Mouse (Mus musculus) intestine, embryonic 14.5 days (tissue): ENCODE data around the gene Gm28551. TPM values are rescaled to one million over a fixed set of nuclear protein-coding genes. Genes with fewer than 3 reads are reported as not detected.
"Not testable (repeated sequence)": the region's sequence is repeated elsewhere in the genome, so short reads cannot be mapped to it uniquely, and the experiment has no call there.

Experiments
- ATAC-seq: fragments of 200-750 bp; cut with Nextera tagmentation; replicated peaks from 2 replicates; pipeline ENCODE4 v1.8.0; 2017; ENCODE audit warnings: low read depth, moderate number of reproducible peaks, moderate TSS enrichment, moderate library complexity; ENCODE audit not compliant: low FRiP score, low TSS enrichment
- DNase-seq: peaks from one replicate; pipeline ENCODE4 v3.0.0-alpha.2; 2018; ENCODE audit warnings: low spot score
- H3K27ac ChIP-seq: fragments of 300-500 bp; sonication (generic); 2 replicates; pipeline ENCODE4 v1.5.1; 2014; ENCODE audit warnings: low read depth, mild to moderate bottlenecking, control low read depth
- H3K27me3 ChIP-seq: fragments of 300-500 bp; sonication (generic); replicated peaks from 2 replicates; pipeline ENCODE4 v1.6.1; 2014; ENCODE audit warnings: low read length, control low read depth; ENCODE audit not compliant: control insufficient read depth, insufficient read depth
- H3K36me3 ChIP-seq: fragments of 300-500 bp; sonication (generic); 2 replicates; pipeline ENCODE4 v1.6.1; 2014; ENCODE audit warnings: low read length, control low read depth; ENCODE audit not compliant: control insufficient read depth, insufficient read depth
- H3K4me1 ChIP-seq: fragments of 300-500 bp; sonication (generic); replicated peaks from 2 replicates; pipeline ENCODE4 v1.6.1; 2014; ENCODE audit warnings: low read length, control low read depth, mixed read lengths; ENCODE audit not compliant: control insufficient read depth, insufficient read depth
- H3K4me2 ChIP-seq: fragments of 300-500 bp; sonication (generic); 2 replicates; pipeline ENCODE4 v1.6.1; 2014; ENCODE audit warnings: low read length
- H3K4me3 ChIP-seq: fragments of 300-500 bp; sonication (generic); 2 replicates; pipeline ENCODE4 v1.5.1; 2014; ENCODE audit warnings: low read depth, low read length, control low read depth, mixed read lengths
- H3K9ac ChIP-seq: fragments of 300-500 bp; sonication (generic); 2 replicates; pipeline ENCODE4 v1.6.1; 2014; ENCODE audit warnings: mild to moderate bottlenecking, low read length
- H3K9me3 ChIP-seq: fragments of 300-500 bp; sonication (generic); 2 replicates; pipeline ENCODE4 v1.6.1; 2016; ENCODE audit warnings: low read length, control low read depth; ENCODE audit not compliant: control insufficient read depth
- WGBS: fragments of 180-500 bp; shearing (Covaris S2); extraction: QIAGEN DNeasy Blood & Tissue Kit; methylation state at CpG from one replicate; pipeline ENCODE4 v1.1.7; 2014; 5-methylcytosine and 5-hydroxymethylcytosine counted together
- polyA plus RNA-seq: library from polyadenylated mRNA; unstranded; fragments of >200 nt; fragmentation: Nextera tagmentation; extraction: Ambion mirVana; gene quantifications from 2 replicates; pipeline ENCODE4 v1.2.1, GENCODE M21; 2014

Gene Gm28551
- 0.71 and 1.0 TPM in 2 replicates for polyA plus RNA-seq

DNA sequence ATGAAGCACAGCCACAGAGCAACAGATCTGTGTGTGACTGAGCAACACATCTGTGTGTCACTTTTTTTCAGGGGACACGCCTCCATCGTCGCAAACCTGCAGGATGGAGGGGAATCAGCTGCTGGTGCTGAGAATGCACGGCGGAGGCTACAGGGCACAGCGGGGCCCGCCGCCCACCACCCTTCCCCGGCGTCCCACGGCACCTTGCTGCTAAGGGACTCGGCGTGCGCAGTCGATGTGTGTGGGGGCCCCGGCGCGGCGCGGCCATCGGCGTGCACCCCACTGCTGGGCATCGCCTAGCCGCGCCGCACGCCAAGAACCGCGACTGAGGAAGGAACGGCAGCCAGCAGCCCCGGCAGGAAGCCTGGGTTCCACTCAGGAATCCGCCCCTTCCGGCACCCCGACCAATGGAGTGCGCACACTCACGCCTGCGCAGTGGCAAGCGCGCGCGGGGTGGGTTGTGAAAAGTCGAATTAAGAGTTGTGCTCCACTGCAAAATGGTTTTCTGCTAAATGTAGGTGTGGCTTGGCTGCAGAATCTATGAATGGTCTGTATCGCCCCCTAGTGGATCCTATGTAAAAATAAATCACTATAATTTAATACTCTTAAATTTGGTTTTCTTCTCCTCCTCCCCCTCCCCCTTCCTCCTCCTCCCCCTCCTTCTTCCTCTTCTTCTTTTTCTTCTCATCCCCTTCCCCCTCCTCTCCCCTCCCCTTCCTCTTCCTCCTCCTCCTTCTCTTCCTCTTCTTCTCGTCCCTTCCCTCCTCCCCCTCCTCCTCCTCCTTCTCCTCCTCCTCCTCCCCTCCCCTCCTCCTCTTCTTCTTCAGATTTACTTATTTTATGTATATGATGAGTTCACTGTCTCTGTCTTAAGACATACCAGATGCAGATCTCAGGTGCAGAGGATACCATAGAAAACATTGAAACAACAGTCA lies at the start of gene Gm28551, which contains the start of the genes Asdurf and Asnsd1:
Gm28551 (minus strand) TSS at position 341 of the 935 bp plus-strand sequence.
Asdurf (minus strand) TSS at position 293 of the 935 bp plus-strand sequence.
Asnsd1 (minus strand) TSS at position 426 of the 935 bp plus-strand sequence.
- Histone ChIP-seq H3K4me3 (peak within 1 kb of the TSS; percentile 86), H3K9me3 (no peaks in the 10 kb centered on the region), H3K27ac (peak within 1 kb of the TSS; percentile 77), H3K4me2 (peak within 1 kb of the TSS; percentile 53), H3K9ac (peak within 1 kb of the TSS; percentile 86), H3K27me3 (no peaks in the 10 kb centered on the region), H3K36me3 (peaks cover 20% of the 10 kb centered on the region), H3K4me1 (peaks cover 5% of the 10 kb centered on the region; the same call in 1 of the 2 replicates)
- DNase-seq, result peak; percentile 96
- 0% methylated on average over 44 of the region's 44 CpGs for WGBS
- peak; percentile 99 for ATAC-seq

DNA sequence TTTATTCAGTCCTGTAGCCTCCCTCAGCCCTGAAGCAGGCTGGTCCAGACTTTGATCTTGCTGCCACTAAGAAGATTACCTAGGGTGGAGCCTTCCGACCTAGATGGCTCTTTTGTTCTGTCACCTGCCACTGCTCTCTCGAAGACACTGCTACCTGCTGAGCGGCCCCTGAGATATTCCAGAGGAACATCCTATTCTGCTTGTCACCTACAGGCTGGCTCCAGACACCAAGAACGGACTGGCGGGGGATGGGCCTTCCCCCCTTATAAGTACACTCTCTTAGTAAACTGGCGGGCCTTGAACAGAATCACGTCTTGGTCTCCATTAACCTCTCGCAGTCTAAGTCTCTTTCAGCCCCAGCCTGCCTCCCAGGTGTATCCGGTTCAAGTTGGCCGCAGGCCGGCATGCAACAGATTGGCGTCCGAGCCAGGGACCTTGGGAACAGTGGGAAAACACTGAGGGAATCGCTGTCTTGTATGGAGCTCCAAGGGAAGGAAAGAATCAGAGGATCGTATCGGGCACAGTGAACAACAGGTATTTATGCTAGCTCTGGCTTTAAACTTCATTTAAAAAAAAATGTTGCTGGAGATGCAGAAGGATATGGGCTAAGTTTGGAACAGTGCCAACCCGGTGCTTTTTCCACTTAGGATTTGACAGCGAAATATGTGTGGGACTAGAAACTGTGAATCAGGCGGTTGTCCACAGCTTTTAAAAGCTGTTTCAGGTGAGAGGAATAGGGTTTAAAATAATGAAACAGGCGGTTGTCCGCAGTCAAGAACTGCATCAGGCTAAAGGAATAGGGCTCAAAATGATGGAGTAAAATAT lies 41.7 kb upstream of the Gm28551 start:
- not testable (repeated sequence) for H3K27ac ChIP-seq, H3K9ac ChIP-seq, DNase-seq, H3K9me3 ChIP-seq, H3K36me3 ChIP-seq, H3K4me3 ChIP-seq, ATAC-seq, H3K27me3 ChIP-seq, H3K4me1 ChIP-seq
- WGBS, result 30% methylated on average over 21 of the region's 21 CpGs
- peak overlapping the region; percentile 18; the same call in 1 of the 2 replicates for H3K4me2 ChIP-seq

DNA sequence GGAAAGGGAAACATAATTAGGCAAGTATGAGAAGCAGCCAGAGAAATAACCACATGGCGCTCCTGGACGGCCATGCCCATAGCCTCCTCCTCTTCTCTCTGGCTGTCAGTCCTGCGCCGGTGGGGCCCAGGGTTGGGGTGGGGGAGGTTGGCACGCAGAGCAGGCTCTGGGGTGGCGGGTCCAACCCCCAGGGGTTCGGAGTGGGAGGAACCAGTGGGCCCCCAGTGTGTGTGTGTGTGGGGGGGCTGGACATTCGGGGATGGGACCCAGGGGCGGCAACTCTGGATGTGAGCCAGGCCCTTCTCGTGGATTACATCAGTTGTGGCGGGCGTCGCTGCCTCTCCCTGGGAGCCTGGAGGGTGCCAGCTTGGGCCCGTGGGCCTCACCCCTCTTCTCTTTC lies 36.3 kb upstream of the Gm28551 start:
- no peaks in the 10 kb centered on the region for H3K4me1 ChIP-seq
- ATAC-seq (no peak), DNase-seq (no peak)
- no peaks in the 10 kb centered on the region for H3K36me3 ChIP-seq
- no peak overlapping the region for H3K4me2 ChIP-seq
- peaks cover 4% of the 10 kb centered on the region; the same call in 1 of the 2 replicates for H3K9me3 ChIP-seq
- no peak overlapping the region for H3K9ac ChIP-seq
- no peak overlapping the region for H3K27ac ChIP-seq
- no peak overlapping the region for H3K4me3 ChIP-seq
- H3K27me3 ChIP-seq, result no peaks in the 10 kb centered on the region
- 89% methylated on average over 10 of the region's 14 CpGs for WGBS

DNA sequence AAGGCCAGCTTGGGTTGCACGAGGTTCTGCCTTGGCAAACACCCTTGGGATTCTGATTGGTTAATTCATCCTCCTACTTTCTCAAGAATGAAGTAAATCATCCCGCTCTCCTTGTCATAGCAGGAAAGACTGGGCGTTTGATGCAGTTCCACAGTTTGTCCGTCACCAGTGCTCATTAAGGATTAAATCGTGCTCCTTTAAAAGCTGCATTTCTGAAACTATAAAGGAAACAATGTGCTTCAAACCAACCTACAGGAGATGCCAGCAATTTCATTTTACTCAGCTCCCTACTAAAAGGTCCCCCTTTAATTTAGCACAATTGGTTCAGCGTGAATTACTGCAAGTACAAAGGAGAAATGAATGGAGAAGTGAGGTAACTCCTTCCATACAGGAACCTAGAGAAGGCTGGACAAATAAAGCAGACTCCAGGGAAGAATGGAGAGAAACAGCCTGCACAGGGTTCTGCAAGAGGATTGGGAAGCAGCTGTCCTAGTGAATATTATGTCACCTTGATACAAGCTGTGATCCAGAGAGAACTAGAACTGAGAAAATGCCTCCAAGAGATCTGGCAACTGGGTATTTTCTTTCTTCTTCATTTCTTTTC lies 31.7 kb upstream of the Gm28551 start:
- Histone ChIP-seq H3K27ac (no peak overlapping the region), H3K27me3 (no peaks in the 10 kb centered on the region), H3K4me1 (no peaks in the 10 kb centered on the region), H3K36me3 (no peaks in the 10 kb centered on the region), H3K4me2 (no peak overlapping the region), H3K9me3 (no peaks in the 10 kb centered on the region; the same call in 1 of the 2 replicates), H3K9ac (no peak overlapping the region), H3K4me3 (no peak overlapping the region)
- 80% methylated on average over 6 of the region's 6 CpGs for WGBS
- DNase-seq (no peak), ATAC-seq (no peak)

DNA sequence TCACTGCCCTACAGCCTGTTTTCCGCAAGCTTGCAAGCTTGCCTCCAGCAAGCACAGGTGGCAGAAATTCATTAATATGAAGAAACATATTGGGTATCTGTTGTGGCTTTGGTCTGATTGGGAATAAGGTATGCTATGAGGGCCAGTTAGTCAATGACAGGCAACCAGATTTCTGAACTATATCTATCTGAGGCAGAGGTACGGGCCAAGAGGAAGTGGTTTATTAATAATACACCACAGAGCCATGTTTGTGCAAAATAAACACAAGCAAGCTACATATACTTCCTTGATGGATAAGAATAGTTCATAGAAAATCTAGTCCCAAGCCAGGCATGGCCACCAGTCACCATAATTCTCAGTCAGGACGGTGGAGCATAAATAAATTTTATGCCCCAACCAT lies 25.3 kb upstream of the Gm28551 start:
- no peak for ATAC-seq
- 81% methylated on average over 3 of the region's 3 CpGs for WGBS
- H3K27me3 ChIP-seq, result no peaks in the 10 kb centered on the region

DNA sequence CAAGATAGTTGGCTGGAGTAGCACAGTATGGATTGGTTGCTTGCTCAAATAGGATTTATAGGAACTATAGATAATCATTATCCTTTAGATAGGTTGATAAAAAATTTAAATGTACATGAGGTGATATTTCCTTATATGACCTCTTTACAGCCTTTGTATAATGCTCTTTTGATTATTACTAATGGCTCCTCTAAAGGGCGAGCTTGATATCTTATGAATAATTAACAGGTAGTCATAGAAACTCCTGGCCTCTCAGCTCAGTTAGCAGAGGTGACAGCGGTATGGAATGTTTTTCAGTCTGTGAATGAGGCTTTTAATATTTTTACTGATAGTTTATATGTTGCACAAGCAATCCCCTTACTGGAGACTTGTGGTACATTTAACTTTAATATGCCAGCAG lies 23.5 kb upstream of the Gm28551 start:
- not testable (repeated sequence) for H3K4me2 ChIP-seq, ATAC-seq, H3K9me3 ChIP-seq, H3K4me1 ChIP-seq, H3K27ac ChIP-seq, H3K36me3 ChIP-seq, DNase-seq, H3K4me3 ChIP-seq, H3K27me3 ChIP-seq, H3K9ac ChIP-seq
- WGBS, result 73% methylated on average over 2 of the region's 2 CpGs

More for the DNA sequence above, 25.3 kb upstream of the Gm28551 start:
- H3K9ac ChIP-seq, result no peak overlapping the region
- no peak for DNase-seq
- no peak overlapping the region for H3K27ac ChIP-seq
- H3K9me3 ChIP-seq, result no peaks in the 10 kb centered on the region
- H3K4me3 ChIP-seq, result no peak overlapping the region
- H3K4me1 ChIP-seq, result no peaks in the 10 kb centered on the region
- H3K4me2 ChIP-seq, result no peak overlapping the region
- no peaks in the 10 kb centered on the region for H3K36me3 ChIP-seq

DNA sequence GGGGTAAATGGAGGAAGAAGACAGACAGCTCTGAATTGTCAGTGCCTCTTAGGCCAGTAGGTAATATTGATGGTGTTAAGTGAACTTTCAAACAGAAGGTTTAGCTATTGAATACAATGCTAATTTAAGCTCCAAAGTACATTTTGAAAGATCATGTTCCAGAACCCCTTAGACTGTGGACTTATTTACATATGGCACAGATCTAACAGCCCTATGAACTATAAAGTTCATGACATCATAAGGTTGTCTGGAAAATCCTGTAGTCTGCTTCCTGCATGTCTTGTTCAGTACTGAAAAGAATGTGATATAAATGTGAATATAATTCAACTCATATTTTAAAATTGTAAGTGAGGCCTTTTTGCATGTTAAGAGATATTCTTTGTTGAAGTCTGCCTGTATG lies 6.5 kb upstream of the Gm28551 start:
- Histone ChIP-seq H3K27ac (no peak overlapping the region), H3K36me3 (no peaks in the 10 kb centered on the region), H3K4me1 (no peaks in the 10 kb centered on the region), H3K4me3 (no peak overlapping the region), H3K27me3 (no peaks in the 10 kb centered on the region), H3K4me2 (no peak overlapping the region), H3K9me3 (no peaks in the 10 kb centered on the region), H3K9ac (no peak overlapping the region)
- DNase-seq (no peak), ATAC-seq (no peak)

DNA sequence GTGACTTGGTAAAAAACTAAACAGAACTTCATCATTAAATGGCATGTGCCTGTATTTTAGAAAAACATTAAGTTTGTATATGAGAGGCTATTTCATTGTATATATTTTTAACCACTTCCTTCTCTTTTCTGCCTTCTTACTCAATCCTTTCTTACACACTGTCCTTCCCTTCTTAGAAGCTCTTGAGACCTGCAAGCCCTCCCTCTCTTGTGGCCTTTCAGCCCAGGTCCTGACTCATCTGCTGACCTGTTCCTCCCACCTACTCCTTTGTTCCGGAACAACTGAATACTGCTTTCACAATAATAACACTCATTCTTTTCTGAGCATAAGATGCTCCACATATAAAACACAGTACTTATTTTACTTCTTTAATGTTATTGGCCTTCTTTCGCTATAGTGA lies 11.4 kb downstream of the Gm28551 start:
- H3K4me3 ChIP-seq, result no peak overlapping the region

More for the DNA sequence above, 11.4 kb downstream of the Gm28551 start:
- Histone ChIP-seq H3K4me1 (no peaks in the 10 kb centered on the region), H3K9ac (no peak overlapping the region), H3K27ac (no peak overlapping the region), H3K4me2 (no peak overlapping the region), H3K36me3 (peaks cover 36% of the 10 kb centered on the region), H3K27me3 (no peaks in the 10 kb centered on the region), H3K9me3 (0 out of 2 replicates have a peak, but pooled peaks cover 9% of the 10 kb centered on the region)
- WGBS, result 97% methylated on average over 2 of the region's 2 CpGs
- ATAC-seq, result no peak
- DNase-seq, result no peak
